Mouse (Mus musculus): ENCODE results near the gene Wfdc5.

The Wfdc5 gene

DNA sequence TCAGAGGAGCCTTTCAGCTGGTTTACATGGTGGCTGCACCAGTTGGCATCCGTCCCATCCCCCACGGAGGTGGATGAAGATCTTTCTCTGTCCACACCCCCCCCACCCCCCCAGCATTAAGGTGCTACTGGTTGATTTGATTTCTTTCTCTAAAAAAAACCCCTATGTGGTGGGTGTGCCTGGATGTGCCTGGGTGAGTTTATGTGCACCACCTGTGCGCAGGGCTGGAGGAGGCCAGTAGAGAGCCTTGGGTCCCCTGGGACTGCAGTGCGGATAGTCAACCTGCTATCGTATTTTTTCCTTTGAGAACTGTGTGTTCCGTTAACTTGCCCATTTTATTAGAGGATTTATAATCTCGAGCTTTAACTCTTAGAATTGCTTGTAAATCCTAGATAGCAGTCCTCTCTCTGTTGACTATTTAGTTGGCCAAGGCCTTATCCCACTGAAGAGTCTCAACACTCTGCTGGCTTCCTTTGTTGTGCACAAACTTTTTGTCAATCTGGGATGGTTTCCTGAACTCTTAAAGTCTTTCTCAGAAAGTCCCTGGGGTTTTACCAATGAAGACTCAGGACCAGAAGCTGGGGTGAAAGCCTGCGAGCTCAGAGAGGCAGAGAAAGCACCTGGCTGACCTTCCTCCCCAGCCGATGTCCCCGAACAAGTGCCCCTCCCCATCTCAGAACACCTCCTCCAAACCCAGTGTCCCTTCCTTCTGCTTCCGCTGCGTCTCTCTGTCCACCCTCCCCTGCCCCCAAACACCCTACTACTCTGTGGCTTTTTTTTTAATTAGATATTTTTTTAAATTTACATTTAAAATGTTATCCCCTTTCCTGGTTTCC is 53.7 kb downstream of the Wfdc5 start:
- no peak for DNase-seq (ENCODE audit: low read depth)

DNA sequence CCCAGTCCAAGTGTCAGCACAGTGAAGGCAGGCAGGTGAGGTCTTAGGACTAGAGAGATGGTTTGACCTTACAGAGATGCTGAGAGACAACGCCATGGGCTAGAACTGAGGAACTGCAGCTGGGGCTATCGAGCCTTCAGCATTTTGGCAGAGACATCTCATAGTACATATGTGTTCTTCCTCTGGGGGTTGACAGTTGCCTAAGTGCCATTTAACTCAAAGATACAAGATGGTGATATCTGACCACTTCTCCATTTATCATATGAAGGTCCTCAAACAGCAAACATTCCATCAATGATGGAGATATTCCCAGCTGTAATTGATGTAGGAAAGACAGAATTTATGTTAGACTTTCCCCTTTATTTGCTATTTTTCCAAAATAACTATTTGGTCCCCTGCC is 55.2 kb downstream of the Wfdc5 start:
- DNase-seq (ENCODE audit: low read depth): no peak

DNA sequence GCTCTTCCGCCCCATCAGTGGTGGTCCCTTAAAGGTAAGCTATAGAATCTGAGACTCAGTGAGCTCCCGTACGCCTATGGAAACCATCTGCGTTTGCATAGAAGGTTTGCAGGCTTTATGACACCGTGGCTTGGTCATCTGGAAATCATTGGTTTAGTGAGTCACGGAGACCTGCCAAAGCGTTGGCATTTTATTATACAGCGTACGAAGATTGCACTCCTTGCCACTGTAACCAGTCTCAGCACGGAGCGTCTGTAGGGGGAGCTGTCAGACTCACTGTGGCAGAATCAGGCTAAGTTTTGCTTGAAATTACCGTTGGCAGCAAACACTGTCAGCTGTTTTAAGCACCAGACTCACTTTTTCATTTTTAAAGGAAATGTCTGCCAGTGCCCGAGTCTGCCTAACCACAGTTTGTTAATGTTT is 56.0 kb downstream of the Wfdc5 start:
- DNase-seq (ENCODE audit: low read depth): no peak
